ENCODE assay signal across 7 mouse cellular contexts in genomic region chr6:149188041-149188924, GRCm38 (mm10). TPM values are rescaled to one million over a fixed set of nuclear protein-coding genes. Genes with fewer than 3 reads are reported as not detected.
A peak's percentile ranks its signal among the peaks of the same experiment; 100 is the strongest.
DNase-seq lines count a peak whose midpoint lies in the region; ATAC-seq lines count a peak whose summit lies in the region.

Gene Amn1 (minus strand): TSS chr6:149188712.

- H3K9me3 ChIP-seq in intestine, embryonic 16.5 days (ENCODE audit: control insufficient read depth, low read length) = no peaks in the 10 kb centered on the region
- H3K9me3 ChIP-seq in midbrain, embryonic 11.5 days (ENCODE audit: control insufficient read depth, low read length) = no peaks in the 10 kb centered on the region

- peak; percentile 99 for ATAC-seq in intestine, embryonic 16.5 days
- ATAC-seq in midbrain, embryonic 11.5 days (ENCODE audit: low FRiP score) = peak; percentile 99

- H3K27ac ChIP-seq in intestine, embryonic 16.5 days (ENCODE audit: low read length) = peak within 1 kb of the TSS; percentile 91
- peak within 1 kb of the TSS; percentile 87 for H3K27ac ChIP-seq in midbrain, embryonic 11.5 days (ENCODE audit: low read depth, low read length)

- peak within 1 kb of the TSS; percentile 95 for H3K9ac ChIP-seq in intestine, embryonic 16.5 days (ENCODE audit: low read depth, low read length)
- H3K9ac ChIP-seq in midbrain, embryonic 11.5 days (ENCODE audit: low read length) = peak within 1 kb of the TSS; percentile 93

- DNase-seq in adrenal gland, adult 8-10 months = peak; percentile 97
- peak; percentile 95 for DNase-seq in embryo, embryonic 9.5 days (ENCODE audit: extremely low spot score)
- peak; percentile 88 to 93 for DNase-seq in gastrocnemius, postnatal 4 days (ENCODE audit: low spot score in 2 of 2)
- DNase-seq in left cerebral cortex, postnatal 36 days (ENCODE audit: low spot score in 2 of 2) = peak; percentile 93 to 94
- DNase-seq in midbrain, embryonic 11.5 days (ENCODE audit: low spot score, missing footprints) = peak; percentile 100
- DNase-seq in skeletal muscle tissue, adult 2 months (ENCODE audit: low read depth, low spot score) = peak; percentile 97

- WGBS in intestine, embryonic 16.5 days = under 1% methylated on average over 34 of the region's 34 CpGs
- under 1% methylated on average over 34 of the region's 34 CpGs for WGBS in midbrain, embryonic 11.5 days

- peak within 1 kb of the TSS; percentile 75 for H3K4me2 ChIP-seq in intestine, embryonic 16.5 days (ENCODE audit: low read depth, low read length)
- H3K4me2 ChIP-seq in midbrain, embryonic 11.5 days = peak within 1 kb of the TSS; percentile 61

- H3K27me3 ChIP-seq in intestine, embryonic 16.5 days (replicated peaks; ENCODE audit: control insufficient read depth, insufficient read depth, low read length) = no peaks in the 10 kb centered on the region
- H3K27me3 ChIP-seq in midbrain, embryonic 11.5 days (ENCODE audit: control insufficient read depth, insufficient read depth, low read length) = no peaks in the 10 kb centered on the region

- H3K36me3 ChIP-seq in intestine, embryonic 16.5 days (ENCODE audit: control insufficient read depth, insufficient read depth, low read length) = no peaks in the 10 kb centered on the region
- peaks cover 2% of the 10 kb centered on the region; the same call in 1 of the 2 replicates for H3K36me3 ChIP-seq in midbrain, embryonic 11.5 days (ENCODE audit: control insufficient read depth, insufficient read depth, low read length)

- H3K4me1 ChIP-seq in intestine, embryonic 16.5 days (ENCODE audit: control insufficient read depth, insufficient read depth, low read length) = peaks cover 7% of the 10 kb centered on the region; the same call in 1 of the 2 replicates
- peaks cover 5% of the 10 kb centered on the region; the same call in 1 of the 2 replicates for H3K4me1 ChIP-seq in midbrain, embryonic 11.5 days (ENCODE audit: control insufficient read depth, insufficient read depth, low read length)

- intact Hi-C loops in left cerebral cortex, postnatal 36 days (cut with DNase I) = loop anchor here (5.0 kb wide), 1 partner anchor 119 kb away; the partner anchor contains the start of gene Resf1

- H3K4me3 ChIP-seq in intestine, embryonic 16.5 days (ENCODE audit: low read length) = peak within 1 kb of the TSS; percentile 84
- H3K4me3 ChIP-seq in midbrain, embryonic 11.5 days (ENCODE audit: low read depth, low read length) = peak within 1 kb of the TSS; percentile 69

RNA-seq across cellular contexts. Expression of gene Amn1, which starts in this region (rescaled TPM):
- total RNA-seq in adrenal gland, adult 8-10 months (2022) = 10 to 100 TPM; 26.3 to 38.3 (median 29.6) TPM
- total RNA-seq in gastrocnemius, postnatal 4 days (2021) = 10 to 100 TPM; 13.6 to 15.8 TPM
- polyA plus RNA-seq in intestine, embryonic 16.5 days (2015; fragmentation: Nextera tagmentation; extraction: Ambion mirVana) = 20.4 and 21.7 TPM in 2 replicates
- 10 to 100 TPM; 30.6 to 34.4 TPM for total RNA-seq in left cerebral cortex, postnatal 36 days (2021)
- 61.8 and 66.5 TPM in 2 replicates for polyA plus RNA-seq in midbrain, embryonic 11.5 days (2014; fragmentation: Nextera tagmentation; extraction: Ambion mirVana)

Comparison
In these comparisons a context has a peak if more than half of its experiments do, and no peak if none do; other contexts are left out.
1. Peak in every context shown above with its lines: DNase-seq, ATAC-seq, H3K4me3 ChIP-seq and H3K27ac ChIP-seq.